Mouse (Mus musculus) urinary bladder, postnatal 36 days (tissue): Measurements from ENCODE around the gene Chst1.

ENCODE experiments used
- DNase-seq, 2 experiments: peaks; one replicate each; pipeline ENCODE4 v3.0.0; 2022; ENCODE audit warnings: low spot score in 2 of 2, mixed read lengths in 1 of 2

The Chst1 gene

DNA sequence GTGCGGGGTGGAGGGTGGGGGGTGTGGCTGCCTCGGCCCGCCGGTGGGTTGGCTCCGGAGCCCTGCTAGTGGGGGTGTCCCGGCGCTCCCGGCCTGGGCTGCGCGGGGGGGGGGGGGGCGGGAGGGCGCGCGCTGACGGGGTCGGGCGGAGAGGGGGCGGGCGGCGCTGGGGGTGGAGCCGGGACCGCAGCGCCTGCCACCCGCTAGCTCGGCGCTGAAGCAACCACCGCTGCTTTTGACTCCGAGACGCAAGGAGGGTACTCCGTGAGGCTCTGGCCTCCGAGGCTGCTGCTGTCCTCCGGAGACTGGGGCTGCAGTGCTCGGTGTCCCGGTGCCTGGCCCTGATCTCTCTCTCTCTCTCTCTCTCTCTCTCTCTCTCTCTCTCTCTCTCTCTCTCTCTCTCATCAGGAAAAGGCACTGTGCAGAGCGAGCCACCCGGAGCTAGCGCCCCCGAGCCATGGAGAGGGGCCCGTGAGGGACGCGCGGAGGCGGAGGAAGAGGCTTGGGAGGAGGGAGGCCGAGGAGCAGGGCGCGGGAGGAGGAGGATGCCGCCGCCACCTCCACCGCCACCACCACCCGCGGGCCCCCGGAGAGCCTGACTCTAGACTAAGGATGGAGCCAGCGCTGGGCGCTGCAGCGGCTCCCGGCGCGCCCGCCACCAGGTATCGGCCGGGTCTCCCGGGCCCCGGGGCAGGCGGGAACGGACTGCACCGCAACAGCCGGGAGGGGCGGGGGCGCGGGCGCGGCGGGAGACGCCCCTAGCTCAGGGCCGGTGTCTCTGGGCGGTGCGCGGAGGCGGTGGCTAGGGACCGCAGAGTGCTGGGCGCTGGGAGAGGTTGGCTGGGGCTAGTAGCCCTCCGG, at the start of gene Chst1:
Chst1 (plus strand) TSS at position 221 of the 861 bp plus-strand sequence.
- DNase-seq, result peak in 1 of 2 experiments; percentile 11

DNA sequence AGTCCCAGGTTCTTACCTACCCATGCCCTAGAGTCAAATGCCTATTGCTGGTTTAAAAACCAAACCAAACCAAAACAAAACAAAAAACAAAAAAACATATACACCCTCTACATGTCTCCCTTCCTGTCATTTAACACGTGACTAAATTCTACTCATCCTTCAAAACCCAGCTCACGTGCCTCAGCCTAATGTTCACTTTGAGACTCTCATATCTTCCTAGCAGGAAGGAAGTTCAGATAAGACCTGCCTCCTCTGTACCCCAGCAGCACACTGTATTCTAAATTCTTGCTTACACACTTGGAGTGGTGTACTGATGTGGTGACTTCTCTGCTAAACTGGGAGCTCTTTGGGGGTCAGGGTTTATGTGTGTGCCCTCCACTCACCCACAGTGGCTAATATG, 49.5 kb upstream of the Chst1 start:
- no peak for DNase-seq

DNA sequence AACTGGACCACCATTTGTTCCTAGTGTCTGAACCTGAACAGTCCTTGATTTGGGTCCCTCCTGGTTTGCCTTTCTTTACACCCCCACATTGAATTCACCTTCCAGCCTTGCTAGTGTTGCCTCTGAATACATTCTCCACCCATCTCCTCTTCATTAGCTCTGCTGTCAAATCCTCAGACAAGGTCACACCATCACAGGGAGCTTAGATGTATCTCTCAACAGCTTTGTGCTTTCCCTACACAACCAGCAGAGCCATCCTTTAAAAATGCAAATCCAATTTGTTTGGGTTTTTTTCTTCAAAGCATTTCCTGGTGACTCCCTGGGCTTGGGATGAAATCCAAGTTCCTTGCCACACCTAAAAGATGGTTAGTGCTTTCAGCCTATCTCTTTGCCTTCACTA, 45.0 kb upstream of the Chst1 start:
- DNase-seq, result no peak

DNA sequence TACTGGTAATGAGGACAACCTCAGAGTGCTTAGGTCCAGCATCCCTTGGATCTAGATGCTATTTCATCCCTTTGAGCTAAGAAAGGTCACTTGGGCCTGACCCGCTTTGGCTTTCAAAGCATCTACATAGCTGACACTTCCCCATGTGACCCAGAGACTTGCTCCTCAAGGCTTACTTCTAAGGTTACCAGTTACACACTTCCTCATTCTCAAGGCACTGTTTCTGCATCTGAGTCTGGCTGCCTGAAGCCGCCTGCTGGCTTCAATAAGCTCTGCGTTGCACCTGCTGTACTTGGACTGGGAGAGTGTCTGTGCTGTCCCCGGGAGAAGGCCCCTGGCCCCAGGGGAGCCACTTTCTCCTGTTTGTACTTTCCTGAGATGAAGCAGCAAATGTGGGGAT, 36.6 kb upstream of the Chst1 start:
- DNase-seq, result no peak

DNA sequence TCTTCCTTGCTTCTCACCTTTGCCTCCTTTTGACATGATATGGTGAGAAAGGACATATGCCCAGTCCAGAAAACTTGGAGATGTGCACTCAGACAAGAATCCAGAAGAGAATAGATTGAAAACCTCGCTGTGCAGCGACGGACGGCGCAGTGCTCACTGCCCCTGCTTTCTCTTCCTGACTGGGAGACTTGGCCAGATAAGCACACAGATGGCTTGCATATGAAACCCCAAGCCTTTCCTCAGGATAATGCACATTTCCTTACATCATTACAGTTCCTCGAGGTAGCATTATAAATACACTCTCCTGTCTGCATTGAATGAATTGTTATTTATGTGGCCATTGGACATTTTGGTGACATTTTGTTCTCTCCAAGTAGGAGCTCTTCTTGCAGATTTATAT, 28.9 kb upstream of the Chst1 start:
- no peak for DNase-seq

DNA sequence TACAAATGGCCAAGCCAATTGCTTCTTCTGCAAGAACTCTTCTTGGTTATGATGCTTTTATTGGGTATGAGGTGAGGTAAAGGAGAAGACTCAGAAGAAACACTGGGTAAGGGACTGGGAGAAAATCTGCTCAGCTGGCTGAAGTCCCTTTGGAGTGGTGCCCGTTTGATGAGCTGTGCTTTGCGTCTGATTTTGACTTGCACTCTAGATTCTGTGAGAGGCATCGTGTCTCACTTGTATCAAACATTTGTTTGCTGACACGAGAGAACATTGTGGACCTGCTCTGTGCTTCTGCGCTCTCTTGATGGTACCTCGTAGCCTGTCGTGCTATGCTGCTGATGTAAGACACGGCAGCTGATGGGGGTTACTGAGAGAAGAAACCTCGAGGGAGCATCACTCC, 21.7 kb upstream of the Chst1 start:
- DNase-seq, result no peak

DNA sequence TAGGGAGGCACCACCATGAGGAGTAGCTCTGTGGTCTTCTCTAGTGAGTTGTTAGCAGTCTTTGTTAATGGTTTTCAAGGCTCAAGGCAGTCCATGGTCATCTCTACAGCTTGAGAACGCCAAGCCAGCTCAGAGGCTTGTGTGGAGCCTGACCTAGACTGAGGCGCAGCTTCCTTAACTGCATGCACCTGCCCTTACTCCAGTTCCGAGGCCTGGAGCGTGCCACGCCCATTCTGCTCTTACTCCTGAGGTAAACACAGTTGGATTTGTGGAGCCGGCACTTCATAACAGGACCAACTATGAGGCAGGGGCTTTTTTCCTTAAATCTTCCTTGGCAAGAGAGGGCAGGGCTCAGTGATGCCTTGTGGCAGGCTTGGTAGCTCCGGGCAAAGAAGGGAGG, 18.2 kb upstream of the Chst1 start:
- DNase-seq, result no peak

DNA sequence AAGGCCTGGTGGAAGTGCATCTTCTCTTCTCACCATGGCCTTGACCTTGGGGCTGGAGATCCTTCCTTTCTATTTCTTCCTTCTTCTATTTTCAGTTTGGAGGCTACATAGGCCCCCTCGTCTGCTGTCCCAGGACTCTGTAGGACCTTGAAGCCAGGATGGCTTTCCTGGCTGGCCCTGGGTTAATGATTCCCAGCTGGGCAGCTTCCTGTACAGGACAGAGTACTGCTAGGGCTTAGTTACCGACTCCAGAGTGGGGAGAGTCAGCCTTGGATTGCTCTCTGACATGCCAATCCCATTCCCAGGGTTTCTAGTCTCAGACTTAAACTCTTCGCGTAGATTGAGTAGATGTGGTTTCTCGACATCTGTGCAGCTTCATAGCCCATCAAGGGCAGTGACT, 16.9 kb upstream of the Chst1 start:
- DNase-seq, result no peak

DNA sequence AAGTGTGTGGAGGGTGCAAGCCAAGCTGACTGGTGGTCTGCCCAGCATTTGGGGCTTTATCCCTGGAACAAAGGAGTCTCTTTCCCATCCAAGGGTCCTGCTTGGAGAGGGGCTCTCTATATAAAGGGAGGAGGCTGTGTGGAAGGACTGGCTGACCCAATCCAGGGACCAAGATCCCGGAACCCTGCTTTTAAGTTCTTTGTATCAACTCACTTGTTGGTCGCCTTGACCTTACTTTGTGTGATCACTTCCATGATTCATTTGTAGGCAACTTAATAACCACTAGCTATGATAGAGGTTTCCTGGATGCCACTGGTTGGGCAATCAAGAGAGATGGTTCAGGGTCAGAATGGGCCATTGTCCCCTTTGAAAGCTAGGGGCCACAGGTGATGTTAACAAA, 11.7 kb upstream of the Chst1 start:
- no peak for DNase-seq

DNA sequence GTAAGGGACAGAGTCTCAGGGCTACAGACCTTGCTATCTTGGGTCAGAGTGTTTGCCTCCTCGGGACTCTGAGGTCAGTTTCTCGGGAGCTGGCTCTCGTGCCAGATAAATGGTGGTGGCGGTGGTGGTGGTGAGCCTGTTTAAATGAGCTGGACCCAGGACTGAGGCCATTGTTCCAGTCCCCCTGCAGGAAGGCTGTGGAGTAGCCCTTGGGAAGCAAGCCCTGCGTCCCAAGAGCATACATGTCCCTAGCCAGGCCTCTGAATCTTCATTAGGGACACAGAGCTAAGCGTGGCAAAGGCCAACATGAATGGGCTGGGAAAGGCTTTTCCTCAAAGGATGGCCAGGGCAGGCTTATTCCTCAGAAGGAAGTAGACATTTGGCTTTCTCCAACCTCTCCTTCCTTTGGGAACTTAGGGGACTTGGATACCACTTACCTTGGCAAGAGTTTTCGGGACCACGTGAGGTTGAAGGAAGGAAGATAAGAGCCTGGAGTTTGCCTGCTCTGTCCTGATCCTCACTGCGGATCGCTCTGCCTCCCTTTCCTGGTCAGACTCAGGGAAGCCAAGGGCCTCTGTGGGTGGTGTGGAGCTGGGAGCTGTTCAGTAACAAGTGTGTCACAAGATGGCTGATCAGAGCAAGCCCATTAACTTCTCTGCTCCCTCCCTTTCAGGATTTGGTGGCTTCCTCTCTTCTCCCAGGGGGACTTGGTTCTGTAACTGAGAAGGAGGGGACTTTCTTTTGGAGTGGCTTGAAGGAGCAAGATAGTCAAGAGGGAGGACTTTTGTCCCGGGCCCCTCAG, 4.4 kb upstream of the Chst1 start:
- no peak for DNase-seq

DNA sequence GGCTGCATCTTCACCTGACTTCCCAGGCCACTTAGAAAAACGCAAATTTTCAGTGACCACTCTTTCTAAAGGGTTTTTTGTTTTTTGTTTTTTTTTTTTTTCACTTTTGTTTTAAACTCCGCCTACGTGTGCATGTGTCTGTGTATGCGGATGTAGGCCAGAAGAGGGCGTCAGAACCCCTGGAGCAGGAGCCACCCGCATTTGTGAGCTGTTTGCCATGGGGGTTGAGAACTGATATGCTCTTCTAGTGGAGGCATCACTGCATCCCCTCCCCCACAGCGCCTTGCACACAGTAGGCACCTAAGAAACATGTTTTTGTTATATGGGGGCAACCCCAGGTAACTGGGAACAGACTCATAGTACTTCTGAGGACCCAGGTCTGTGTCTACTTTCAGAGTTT, 2.2 kb upstream of the Chst1 start:
- no peak for DNase-seq

DNA sequence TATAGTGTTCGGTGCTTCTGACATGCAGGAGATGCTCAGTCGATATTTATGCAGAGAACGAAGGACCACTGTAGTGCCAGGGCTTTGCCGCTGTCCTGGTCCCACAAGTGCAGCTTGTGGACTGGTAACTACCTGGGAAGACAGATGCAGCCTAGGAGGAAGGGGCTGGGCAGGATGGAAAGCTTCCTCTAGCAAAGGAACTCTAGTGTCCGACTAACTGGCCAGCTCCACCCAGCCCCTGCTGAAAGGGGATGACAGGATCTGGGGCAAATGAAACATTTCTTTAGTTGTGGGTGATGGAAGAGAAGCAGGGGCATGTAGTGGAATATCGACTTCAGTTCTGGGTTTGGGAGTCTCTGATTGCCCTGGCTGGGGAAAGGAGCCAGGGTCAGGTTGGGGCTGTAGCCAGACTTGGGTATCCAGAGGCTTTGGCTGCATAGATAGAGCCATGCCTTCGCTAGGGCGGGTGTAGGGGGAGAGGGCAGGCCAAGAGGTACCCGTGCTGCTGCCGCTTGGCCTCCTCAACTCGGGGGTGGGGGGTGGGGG, 493 bp upstream of the Chst1 start:
- DNase-seq, result no peak

DNA sequence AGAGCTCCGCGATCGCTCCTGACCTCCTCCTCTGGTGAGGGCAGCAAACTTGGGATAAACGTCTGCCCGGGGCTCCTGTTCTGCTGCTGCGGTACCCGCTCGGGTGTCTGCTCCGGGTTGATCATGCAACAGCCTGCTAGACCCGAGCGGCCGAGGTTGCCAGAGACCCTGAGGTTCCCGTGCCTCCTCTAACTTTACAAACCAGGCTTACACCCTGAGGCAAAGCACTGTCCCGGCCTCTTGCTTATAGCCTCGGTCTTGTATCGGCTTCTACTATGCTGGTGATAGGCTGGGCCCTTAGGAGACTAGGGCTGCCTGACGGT, 802 bp downstream of the Chst1 start:
- no peak for DNase-seq

DNA sequence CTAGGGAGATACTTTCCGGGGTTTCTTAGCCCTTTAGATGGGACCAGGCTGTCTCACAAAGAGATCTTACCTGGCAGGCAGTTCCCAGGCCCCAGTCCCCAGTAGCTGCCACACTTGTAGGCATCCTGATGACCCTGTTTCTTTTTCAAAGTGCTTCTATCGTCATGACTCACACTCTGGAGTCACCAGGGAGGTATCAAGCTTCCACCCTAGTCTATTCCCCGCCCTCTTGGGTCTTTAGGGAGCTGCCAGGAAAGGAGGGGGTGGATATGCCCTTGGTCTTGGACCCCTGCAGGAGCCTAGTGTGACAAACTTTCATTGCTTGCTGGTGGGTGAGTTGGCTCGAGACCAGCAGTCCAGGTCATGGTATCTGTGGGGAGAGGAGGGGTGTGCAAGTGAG, 1.7 kb downstream of the Chst1 start:
- DNase-seq, result no peak

DNA sequence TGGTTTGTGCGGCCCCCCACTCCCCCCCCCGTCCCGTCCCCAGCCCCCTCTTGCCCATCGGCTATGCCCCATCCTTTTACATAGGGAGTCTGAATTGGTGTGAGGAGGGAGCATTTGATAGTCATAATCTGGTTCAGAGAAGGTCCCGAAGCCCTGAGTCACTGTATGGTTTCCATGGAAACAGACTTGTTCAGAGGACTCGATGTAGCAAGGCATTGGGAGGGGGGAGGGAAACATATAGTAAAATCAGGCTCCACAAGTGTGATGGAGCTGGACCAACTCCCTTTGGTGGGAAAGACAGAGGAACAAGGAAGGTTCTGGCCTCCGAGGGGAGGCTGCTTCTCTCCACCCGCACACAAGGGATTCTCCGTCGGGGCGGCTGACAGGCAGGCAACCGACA, 2.6 kb downstream of the Chst1 start:
- DNase-seq, result no peak

DNA sequence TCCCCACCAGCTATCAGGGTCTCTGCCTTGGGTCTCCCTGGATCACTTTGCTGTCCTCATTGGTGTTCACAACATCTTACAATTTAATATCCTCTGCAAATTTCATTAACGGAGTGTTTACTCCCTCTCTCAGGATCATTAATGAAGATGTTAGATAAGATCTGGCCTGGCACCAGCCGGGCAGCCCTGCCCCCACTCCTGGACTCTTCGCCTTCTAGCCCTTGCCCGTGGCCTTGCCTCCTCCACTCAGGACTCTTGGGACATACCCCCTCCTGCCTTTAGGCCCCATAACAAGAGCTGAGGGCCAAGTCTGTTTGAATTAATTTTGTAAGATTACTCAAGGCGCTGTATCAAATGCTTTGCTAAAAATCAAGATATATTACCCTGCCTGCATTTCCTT, 4.1 kb downstream of the Chst1 start:
- DNase-seq, result peak in 1 of 2 experiments; percentile 37

DNA sequence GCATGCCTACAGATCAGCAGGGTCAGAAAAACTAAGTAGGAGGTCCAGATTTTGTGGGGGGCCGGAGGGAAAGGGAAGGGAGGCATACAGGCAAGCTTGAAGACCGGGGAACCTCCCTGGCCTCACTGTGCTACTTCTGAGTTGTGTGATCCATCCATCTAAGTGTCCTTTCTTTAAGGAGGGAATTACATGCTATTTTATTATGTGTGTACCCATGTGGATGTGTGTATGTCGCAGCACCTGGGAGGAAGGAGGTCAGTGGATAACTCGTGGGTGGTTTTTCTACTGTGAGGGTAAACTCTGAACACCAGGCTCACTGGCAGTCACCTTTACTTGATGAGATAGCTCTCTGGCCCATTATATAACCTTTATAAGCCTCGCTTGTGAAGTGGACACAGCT, 5.1 kb downstream of the Chst1 start:
- DNase-seq, result no peak

DNA sequence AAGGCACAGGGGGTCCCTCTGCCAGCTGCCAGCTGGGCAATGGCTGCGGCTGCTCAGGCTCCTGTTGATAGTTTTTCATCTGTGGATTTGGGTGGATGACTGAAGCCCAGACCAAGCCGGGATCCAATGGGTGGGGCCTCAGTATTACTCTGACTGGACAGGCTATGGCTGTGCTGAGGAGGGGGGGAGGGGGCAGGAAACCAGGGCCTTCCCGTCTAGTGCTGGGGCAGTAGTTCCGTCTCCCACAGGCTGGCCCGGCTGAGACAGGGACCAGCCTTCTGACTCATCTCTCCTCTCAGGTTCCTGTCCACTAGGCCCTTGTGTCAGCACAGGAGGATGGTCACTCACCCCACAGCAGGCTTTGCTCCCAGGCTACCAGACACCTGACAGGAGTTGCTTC, 6.5 kb downstream of the Chst1 start:
- DNase-seq, result peak in 1 of 2 experiments; percentile 3

DNA sequence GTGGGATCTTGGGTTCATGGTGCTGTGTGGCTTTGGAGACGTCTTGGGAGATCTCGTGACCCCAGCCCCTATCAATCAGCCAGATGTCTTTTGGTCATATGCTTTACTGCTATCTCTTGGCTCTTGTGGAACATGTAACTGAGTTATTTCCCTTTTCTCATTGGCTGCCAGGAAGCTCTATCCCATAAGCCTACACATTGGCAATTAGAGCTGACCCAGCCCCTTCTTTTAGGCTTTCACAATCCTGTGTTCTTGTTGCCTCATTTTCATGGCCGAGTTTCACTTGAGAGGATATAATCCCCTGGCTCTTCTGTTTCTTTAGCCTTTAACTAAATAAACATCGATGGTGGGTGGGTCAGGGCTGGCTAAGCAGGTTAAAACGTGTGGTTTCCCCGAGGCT, 7.6 kb downstream of the Chst1 start:
- DNase-seq, result no peak

DNA sequence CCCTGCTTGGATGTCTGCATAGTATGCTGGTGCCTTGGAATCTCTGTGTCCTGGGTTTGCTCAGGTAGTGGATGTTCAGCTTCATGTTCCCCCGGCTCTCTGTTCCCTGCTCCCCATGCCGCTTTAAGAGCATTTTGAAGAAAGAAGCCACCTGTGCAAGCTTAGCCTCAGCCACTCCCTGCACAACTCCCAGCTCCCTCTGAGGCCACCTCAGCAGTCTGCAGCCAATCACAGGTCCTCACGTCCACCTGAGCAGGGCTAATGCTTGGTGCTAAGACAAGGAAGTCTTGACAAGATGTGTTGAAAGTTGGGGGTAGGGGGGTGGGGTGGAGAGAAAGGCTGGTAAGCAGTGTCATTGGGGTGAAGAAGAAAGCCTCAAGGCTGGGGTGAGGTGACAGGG, 8.1 kb downstream of the Chst1 start:
- DNase-seq, result no peak

DNA sequence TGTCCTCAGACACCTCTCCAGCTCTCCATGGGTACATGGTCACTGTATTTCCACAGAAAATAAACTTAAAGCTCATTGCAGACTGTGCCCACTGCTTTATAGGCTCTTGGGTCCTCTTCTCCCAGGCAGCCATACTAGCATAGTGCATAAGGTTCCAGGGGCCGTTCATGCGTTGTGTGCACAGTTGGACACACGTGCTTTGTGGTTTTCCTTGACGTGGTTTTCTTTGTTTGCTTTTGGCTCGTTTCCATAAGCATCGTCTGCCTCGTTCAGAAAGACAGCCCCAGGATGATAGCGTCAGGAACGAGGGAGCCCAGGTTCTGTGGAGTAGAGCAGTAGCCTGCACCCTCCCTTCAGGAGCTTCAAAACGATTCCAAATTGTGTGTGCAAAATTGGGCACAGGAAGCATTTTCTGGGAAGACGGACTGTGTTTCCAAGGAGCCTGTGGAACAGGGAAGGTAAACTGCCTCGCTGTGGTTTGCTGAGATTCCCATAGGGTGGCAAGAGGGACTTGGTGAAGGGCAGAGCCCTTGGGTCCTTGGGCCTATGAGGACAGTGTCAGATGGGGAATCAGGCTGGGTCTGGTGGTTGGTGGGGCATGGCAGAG, 8.6 kb downstream of the Chst1 start:
- no peak for DNase-seq

DNA sequence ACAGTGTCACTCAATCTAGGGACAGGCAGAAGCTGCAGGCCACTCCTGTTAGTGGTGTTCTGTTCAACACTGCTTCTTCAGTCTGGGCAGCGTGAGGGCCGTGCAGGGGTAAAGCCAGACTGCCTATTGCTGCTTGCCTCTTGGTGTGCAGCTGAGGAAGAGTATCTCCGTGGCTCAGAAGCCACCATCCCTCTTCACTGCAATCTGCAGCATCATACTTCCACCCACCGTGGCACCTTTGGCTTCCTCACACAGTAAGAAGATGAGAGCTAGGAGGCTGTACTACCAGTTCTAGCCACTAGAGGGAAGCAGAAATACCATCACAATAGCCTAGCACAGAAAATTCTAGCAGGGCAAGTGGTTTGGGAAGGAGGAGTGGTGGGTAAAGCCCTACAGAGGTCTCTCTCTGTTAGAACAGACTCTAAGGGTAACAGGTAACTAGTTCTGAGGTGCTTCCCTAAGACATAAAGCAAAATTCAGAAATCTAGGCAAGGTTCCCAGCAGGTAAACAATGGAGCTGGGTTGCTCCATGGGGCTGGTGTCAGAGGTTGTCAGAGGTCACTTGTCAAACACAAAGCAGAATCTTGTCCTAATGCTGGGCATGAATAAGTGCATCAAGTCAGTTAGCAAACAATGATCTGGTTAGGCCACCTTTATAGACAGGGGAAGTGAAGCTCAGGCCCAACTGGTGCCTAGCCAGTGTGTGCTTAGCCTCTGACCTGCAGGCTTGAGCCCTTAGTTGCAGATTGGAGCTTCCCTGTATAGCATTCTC, 9.5 kb downstream of the Chst1 start:
- peak in 1 of 2 experiments; percentile 15 for DNase-seq
